Mouse (Mus musculus): ENCODE measurements at regions not wholly inside any gene's neighbourhood (a gene's known extent, or its start where the extent isn't known, plus 50 kb on each side); places are given as distances from the start of the nearest gene placed in this dataset.

DNA sequence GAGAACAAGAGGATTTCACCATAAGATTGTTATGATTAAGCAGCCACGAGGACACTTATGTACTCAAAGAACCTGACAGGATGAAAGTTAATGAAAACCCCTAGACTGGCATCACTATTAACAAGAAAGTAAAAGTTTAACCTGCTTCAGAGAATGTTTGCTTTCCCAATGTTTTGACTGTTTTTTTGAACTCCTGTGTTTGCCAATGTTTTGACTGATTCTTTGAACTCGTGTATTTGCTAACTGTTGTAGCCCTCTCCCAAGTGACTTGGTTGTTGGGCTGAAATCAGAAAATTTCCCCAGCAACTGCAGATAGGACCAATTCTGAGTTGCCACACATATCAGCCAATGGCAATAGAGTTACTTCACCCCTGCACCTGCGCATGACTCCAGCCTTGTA is 258.9 kb upstream of the Gprin3 start:
- TF ChIP-seq CTCF (IDR thresholded peaks at IDR 0.05; ENCODE audit: low read depth) (no peak), EP300 (IDR thresholded peaks at IDR 0.05; ENCODE audit: low read depth) (no peak)

Measured in liver, embryonic 14.5 days (tissue).